Mouse (Mus musculus) natural killer cell, adult 2 months (primary cell): ENCODE data around the gene Zkscan8.
"Not testable (repeated sequence)": the region's sequence is repeated elsewhere in the genome, so short reads cannot be mapped to it uniquely, and the experiment has no call there.

ENCODE experiments used
- DNase-seq, 2 experiments: peaks; one replicate each; pipeline ENCODE4 v3.0.0; 2022; ENCODE audit warnings: low spot score in 2 of 2

Gene Zkscan8

DNA sequence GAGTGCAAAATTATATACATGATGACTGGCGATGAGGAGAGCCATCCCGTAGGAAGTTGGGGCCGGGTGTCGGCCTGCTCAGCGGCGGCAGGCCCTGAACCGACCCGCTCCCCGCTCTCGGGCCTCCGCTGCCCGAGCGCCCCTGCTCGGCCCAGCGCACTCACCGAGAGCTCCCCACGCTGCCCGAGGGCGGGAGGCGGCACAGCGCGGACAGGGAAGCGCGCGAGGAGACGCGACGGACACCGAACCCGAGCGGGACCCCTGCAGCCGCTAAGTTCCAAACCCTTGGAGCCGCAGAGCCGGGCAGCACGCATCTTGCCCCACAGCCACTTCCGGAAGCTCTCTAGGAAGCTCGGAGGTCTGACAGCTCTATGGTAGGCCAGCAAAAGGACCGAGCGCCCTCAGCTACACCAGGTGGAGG lies at the start of gene Zkscan8:
Gene Zkscan8 (minus strand): TSS at position 340 of the 421 bp plus-strand sequence.
- peak; percentile 83 to 88 for DNase-seq

DNA sequence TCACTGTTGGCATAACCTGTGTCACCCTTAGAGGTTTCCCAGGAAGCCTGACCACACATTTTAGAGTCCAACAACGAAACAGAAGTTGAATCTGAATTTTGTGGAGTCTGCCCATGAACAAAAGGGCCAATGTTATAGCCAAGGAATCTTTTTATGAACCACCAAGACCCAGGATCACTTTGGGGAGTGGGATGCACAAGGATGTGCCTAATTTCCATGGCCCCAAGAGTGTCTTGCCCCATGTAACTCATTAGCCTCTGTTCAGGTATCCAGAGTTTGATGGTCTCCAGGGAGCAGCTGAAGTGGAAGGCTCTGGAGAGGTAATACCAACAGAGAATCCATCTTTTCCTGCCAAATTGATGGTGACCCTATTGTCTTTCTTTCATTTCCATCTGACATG lies 28.9 kb upstream of the Zkscan8 start, which contains the start of gene Olfr1535:
Gene Olfr1535 (minus strand): TSS at position 101 of the 400 bp plus-strand sequence.
- DNase-seq = no peak

DNA sequence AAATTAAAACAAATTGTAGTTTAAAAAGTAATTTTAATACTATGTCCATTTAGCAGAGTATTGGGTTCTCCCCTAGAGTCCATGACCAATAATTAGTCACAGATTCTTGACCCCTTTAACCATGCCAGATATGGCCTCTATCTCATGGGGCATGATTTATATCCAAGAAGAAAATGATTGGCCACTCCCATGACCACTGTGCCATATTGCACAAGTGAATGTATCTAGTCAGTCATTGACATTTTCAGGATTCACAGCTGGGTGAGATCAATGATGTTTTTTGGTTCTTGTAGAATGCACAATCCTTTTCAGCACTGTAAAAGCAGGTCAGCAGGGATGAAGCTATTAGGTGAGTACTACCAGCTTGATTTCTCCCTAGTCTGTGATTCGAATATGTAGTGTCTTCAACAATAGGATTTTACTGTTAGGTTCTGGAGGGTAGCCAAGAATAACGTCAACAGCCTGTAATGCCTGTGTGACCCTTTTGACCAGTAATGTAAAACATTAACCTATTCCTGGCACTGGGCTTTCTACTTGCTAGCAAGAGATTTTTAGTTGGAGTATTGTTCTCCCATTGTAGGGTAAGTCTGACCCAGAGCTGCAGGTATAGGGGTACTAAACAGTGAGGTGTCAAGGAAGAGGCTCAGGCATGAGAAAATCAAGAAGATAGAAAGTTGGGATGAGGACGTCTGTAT lies 19.6 kb upstream of the Zkscan8 start:
- DNase-seq = no peak

DNA sequence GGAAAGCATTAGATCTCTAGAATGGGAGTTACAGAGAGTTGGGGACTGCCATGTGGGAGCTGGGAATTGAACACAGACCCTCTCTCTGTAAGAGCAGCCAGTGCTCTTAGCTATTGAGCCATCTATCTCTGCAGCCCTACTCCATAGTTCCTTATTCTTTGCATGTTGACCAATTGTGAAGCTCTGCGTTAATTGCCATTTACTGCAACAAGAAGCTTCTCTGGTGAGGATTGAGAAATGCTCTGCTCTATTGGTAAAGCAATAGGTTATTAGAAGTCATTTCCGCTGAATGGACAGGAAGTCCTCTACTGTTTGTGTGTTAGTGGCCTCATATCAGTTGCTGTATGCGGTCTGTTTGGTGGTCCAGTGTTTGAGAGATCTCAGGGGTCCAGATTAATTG lies 18.6 kb upstream of the Zkscan8 start:
- DNase-seq = no peak

DNA sequence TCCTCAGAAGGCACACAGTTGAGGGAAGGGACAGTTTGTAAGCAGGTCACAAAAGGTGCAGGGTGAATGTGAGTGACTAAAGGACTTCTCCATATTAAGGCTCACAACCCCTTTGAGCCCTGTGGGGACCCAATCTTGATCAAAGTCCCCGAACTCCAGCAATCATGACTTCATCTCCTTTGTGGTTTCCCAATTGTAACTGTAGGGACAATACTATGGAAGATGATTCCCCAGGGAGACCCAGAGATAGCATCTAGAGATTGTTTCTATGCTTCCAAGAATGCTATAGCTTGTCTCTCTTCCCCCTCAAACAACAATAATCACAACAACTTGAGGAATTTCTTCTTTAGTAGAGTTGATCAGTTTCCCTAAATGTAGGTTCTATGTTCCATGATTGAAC lies 11.8 kb upstream of the Zkscan8 start, which contains the start of gene Olfr1366:
Gene Olfr1366 (minus strand): TSS at position 101 of the 400 bp plus-strand sequence.
- DNase-seq = no peak

DNA sequence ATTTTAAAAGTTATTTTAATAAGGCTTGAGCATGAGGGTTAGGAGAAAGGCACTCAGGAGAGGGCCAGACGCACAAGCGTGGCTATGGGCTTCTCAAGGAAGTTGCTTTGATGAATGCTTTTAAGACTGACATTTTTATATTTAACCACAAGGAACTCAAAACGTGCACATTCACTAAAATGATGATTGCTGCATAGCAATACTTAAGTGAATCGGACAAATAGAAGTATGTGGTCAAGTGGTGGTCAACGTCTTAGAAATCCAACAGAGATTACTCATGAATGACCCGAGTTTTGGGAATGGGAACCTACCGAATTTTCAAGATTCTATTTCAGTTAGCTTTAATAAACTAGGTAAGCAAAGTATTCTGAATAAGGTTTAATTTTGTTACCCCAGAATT lies 784 bp downstream of the Zkscan8 start:
- no peak for DNase-seq

DNA sequence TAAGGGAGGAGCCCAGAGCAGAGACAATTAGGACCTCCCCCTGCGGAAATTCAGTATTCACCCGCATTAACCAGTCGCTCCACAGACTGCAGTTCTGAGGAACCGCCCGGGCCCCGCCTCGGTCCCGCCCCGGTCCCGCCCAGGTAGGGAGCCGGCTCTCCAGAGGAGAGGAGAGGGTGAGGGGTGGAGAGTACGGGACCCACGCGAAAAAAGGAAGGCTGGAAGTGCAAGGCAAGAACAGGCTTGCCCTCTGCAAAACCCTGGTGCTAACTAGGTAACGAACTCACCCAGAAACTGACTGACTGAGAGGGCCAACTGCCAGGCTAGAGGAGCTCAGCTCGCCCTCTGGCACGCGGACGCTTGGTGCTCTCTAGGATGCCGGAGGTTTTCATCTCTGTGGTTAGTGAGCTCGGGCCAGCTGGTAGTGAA lies 24.7 kb downstream of the Zkscan8 start:
- DNase-seq = peak; percentile 73 to 78

DNA sequence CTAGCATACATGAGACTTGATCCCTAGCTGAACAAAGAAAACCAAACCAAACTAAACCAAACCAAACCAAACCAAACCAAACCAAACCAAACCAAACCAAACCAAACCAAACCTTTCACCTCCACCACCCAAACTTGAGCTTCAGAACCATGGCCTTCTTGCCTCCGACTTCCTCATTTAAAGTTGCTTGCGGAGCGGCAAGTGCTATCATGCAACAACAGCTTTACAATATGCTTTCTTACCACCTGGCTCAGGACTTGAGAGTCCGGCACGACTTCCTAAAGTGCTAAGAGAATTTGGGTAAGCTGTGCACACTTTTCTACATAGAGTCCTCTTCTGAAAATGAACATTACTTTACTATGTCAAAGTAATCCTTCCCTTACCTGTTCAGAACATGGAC lies 28.6 kb downstream of the Zkscan8 start:
- DNase-seq = no peak

DNA sequence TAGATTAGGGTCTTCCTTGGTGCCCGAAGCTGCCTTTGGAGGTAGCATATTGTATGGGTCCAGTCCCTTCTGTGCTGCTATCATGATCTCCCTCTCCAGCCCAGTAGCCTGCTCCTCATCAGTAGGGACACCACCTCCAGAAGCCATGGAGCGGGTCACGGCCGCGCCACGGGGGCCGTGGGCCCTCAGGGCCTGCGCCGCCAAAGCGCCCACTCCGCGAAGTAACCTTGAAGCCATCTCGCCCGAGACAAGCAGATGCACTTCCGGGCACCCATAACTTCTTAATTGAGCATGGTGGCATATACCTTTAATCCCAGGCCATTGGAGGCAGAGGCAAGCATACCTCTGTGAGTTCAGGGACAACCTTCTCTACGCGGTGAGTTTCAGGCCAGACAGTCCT lies 29.7 kb downstream of the Zkscan8 start, which contains the start of gene Gm11273:
Gene Gm11273 (minus strand): TSS at position 237 of the 400 bp plus-strand sequence.
- DNase-seq = not testable (repeated sequence)

DNA sequence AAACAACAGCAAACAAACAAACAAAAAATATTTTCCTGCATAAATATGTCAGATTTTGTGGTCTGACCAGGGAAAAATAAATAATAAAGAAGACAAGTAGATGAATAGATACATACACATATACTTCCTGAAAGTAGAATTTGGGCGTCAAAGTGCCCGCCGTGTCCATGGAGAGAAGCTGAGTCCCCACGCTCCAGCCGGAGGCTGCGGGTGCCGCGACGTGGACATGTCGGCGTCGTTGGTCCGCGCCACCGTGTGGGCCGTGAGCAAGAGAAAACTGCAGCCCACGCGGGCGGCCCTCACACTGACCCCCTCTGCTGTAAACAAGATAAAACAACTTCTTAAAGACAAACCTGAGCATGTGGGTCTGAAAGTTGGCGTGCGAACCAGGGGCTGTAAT lies 35.8 kb downstream of the Zkscan8 start, which contains the start of gene AK157302:
Gene AK157302 (plus strand): TSS at position 144 of the 400 bp plus-strand sequence.
- no peak for DNase-seq

DNA sequence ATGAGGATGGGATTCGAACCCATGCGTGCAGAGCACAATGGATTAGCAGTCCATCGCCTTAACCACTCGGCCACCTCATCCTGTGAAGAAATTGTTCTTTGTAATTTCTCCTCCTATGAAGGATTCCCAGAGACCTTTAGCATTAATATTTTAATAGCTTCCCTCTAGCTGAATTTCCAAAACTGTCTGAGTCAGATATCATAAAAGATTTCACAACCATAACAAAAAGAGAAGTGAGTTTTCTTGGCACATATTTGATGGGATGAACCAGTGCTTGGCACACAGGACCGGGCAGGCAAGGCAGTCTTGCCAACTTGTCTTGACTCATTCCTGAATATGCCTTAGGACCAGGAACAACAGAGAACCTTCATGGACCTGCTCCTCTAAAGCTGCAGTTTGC lies 38.1 kb downstream of the Zkscan8 start:
- DNase-seq = no peak

DNA sequence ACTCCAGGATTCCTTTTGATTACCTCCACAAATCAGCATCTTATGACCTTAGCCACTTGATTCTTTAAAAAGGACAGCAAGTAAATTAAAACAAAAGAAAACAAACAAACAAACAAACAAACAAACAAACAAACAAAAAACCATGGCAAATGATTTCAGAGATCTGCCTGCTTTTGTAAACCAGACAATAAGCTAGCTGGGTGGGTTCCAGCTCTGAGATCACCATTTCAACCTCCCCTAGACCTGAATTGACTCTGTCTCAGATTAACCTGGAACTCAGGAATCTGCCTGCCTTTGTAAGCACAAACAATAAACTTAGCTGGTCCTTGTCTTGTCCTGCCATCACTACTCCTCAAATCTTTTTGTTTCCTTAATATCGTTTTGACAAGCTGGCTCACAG lies 44.0 kb downstream of the Zkscan8 start:
- no peak for DNase-seq

DNA sequence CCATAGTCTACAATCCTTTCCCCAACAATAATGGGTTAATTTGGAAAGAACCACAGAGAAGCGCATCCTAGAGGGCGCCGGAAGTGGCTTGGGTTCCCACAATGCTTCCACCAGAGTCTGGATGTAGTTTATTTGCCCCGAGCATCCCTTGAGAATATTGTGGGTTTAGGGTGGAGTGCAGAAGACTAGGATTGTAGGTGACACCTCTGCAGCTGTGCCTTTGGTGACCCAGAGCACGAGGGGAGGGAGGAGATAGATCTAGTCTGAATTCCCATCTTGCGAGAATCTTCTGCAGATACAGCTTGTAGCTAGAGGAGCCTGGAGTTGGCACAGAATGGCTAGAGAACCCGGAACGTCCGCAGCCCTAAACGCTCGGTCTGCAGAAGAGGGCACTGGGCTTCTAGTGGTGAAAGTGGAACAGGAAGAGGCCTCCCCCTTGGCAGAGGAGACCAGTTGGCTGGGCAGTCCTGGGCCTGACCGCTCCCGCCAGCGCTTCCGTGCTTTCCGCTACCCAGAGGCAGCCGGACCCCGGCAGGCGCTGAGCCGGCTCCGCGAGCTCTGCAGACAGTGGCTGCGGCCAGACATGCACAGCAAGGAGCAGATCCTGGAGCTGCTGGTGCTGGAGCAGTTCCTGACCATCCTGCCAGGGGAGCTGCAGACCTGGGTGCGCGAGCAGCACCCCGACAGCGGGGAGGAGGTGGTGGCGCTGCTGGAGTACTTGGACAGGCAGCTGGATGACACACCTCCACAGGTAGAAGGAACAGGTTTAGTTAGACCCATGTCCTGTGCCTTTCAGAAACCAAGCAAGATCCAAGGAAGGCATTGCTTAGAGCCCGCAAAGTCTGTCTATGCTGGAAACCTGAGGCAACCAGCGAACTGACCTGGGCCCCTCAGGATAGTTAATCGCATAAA lies 51.9 kb downstream of the Zkscan8 start, which contains the start of the genes Zkscan4 and Gm10065:
Gene Zkscan4 (plus strand): TSS at position 149 of the 912 bp plus-strand sequence.
Gene Gm10065 (minus strand): TSS at position 683 of the 912 bp plus-strand sequence.
- DNase-seq = not testable (repeated sequence)

DNA sequence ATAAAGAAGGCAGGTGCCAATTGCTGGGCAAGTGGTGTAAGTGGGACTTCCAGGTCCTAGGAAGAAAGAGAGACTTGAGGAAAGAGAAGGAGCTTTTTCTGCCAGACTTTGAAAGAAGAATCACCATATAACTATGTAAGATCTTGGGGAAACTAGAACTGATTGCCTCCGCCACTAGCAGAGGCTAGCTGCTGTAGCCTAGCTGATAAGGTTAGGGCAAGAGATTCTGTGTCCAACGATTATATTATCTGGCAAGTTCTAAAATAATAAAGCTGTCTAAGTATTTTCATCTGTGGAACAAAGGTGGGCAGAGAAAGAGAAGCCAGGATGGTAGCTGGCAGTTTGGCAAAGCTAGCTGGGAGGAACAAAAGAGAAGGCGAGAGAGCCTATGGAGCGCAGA lies 58.5 kb downstream of the Zkscan8 start:
- DNase-seq = no peak

DNA sequence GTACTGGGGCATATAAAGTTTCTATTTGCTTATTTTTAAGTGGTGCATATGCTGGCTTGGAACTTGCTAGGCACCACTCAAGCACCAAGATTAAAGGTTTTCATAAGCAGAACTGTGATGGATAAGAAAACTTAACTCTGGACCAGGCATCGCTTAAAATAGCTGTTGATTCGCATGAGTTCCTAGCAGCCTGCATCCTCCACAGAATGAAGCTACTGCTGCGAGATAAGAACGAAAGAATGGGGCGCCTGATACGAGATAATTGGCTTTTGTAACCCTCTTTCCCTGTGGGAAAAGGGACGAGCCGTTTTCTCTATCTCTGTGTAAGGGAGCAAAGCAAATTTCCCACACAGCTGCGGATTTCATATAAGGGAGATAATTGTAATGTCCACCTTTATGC lies 61.8 kb downstream of the Zkscan8 start:
- DNase-seq = no peak

DNA sequence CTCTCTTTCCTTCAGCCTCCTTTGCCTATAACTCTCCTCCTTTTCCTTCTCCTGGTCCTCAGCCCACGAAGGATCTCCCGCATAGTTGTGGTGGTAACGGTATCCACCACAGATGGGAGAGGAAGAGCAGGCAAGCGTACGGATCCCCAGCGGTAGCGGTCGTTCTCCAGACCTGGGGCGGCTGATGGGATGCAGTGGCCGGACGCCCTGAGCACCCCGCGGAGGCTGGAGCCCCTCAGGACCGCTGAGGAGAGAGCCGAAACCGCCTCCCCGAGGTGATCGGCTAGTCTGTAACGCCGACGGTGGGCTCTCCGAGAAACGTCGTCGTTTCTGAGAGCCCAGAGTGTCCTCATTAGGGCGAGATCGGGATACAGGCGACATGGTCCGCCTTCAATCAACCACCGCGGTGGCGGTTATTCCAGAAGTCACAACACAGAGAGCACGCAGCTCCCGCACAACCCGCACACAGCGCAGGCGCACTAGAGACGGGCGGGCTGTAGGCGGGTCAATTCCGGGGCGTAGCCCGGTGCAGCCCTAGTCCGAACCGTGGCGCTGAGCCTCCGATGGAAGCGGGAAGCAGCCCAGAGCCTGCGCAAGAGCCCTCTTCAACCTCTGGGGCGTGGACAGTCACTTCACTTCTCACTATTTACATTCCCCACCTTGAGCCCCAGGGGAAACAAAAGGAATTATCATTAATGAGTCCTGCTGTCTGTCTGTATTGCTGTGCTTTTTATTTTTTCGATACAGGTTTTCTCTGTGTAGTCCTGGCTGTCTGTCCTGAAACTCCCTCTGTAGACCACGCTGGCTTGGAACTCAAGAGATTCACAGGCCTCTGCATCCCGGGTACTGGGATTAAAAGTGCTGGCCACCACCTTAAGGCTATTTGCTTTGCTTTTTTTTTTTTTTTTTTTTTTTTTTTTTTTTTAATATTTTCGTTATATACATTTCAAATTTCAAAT lies 62.6 kb downstream of the Zkscan8 start, which contains the start of gene Nkapl:
Gene Nkapl (minus strand): TSS at position 449 of the 959 bp plus-strand sequence.
- peak; percentile 51 to 60 for DNase-seq

DNA sequence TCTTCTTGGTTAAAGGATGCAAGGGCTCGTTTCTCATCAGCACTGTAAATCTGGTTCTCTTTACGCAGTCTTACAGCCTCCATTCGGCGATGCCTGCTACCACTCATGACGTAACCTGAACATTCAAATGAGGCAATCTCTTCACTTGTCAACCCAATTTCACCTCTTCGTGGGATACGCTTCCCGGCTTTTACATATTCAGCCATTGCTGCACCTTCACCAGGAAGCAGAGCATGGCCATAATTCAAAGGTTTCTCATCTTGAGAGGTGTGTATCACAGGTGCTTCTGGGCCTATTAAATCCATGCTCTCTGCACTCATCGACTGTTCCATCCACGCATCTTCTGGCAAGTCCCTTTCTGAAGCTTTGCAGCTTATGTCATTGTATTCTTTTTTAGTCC lies 63.6 kb downstream of the Zkscan8 start:
- no peak for DNase-seq
